Mouse (Mus musculus): ENCODE measurements around the gene Rasal3. TPM values are rescaled to one million over a fixed set of nuclear protein-coding genes. Genes with fewer than 3 reads are reported as not detected.
A peak's percentile ranks its signal among the peaks of the same experiment; 100 is the strongest.

Rasal3 gene
- polyA plus RNA-seq, 1 experiment from 2014 or later, result 0.62 TPM

DNA sequence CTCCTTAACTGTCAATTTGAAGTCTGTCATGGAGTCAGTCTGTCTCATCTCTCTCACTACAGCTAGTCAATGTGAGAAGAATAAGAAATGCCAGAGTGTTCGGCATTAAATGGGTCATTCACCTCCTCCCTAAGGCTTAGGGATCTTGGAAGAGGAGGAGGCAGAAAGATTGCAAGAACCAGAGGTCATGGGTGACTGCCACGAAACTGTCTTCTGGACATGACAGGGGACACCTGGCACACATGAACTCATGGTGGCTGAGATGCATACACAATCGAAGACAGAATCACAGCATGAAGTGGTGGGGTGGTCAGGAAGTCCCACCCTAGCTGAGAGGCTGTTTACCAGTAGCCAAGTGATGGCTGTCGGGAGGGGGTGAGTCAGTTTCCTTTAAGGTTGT lies 30.9 kb upstream of the Rasal3 start:
- no peak overlapping the region for H3K4me2 ChIP-seq (replicated peaks)
- DNase-seq (ENCODE audit: low spot score) (no peak), ATAC-seq (ENCODE audit: low FRiP score) (no peak)
- H3K27ac ChIP-seq, result no peak overlapping the region
- no peak overlapping the region for H3K4me3 ChIP-seq (replicated peaks; ENCODE audit: low read length)
- WGBS, result 75% methylated on average over 4 of the region's 4 CpGs
- no peaks in the 10 kb centered on the region for H3K27me3 ChIP-seq (ENCODE audit: control insufficient read depth, insufficient read depth, low read length)
- no peaks in the 10 kb centered on the region for H3K4me1 ChIP-seq (replicated peaks; ENCODE audit: control insufficient read depth, insufficient read depth, low read length)
- H3K36me3 ChIP-seq (replicated peaks; ENCODE audit: control insufficient read depth, insufficient read depth), result no peaks in the 10 kb centered on the region
- H3K9me3 ChIP-seq (ENCODE audit: control insufficient read depth, low read length), result no peaks in the 10 kb centered on the region
- H3K9ac ChIP-seq, result no peak overlapping the region

- ATAC-seq (ENCODE audit: low FRiP score), result no peak
- no peak overlapping the region for H3K9ac ChIP-seq
- 56% methylated on average over 3 of the region's 3 CpGs for WGBS
- no peaks in the 10 kb centered on the region for H3K9me3 ChIP-seq (ENCODE audit: control insufficient read depth, low read length)
- H3K27ac ChIP-seq, result no peak overlapping the region
- H3K27me3 ChIP-seq (ENCODE audit: control insufficient read depth, insufficient read depth, low read length), result no peaks in the 10 kb centered on the region
- no peaks in the 10 kb centered on the region for H3K4me1 ChIP-seq (replicated peaks; ENCODE audit: control insufficient read depth, insufficient read depth, low read length)
- DNase-seq (ENCODE audit: low spot score), result peak; percentile 33
- H3K36me3 ChIP-seq (replicated peaks; ENCODE audit: control insufficient read depth, insufficient read depth), result no peaks in the 10 kb centered on the region
- H3K4me3 ChIP-seq (replicated peaks; ENCODE audit: low read length), result no peak overlapping the region
- H3K4me2 ChIP-seq (replicated peaks), result no peak overlapping the region
Observed at GRCm38 (mm10) chr17:32431972-32432371, 28.6 kb upstream of the Rasal3 start.

DNA sequence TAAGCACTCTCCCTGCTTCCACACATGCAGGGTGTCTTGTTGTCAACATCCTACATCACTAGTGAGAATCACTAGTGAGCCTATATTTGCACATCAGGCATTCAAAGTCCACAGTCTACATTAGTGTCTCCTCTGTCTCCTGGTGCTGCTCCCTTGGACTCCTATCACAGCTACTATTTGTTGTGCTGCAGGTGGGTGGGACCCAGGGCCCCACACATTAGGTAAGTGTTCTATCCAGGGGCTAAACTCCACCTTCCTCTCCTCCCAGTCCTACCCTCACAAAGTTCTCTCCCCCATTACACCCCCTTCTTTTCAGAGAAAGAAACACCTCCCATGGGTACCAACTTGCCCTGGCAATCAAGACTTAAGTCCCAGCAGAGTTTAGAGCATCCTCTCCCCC lies 23.2 kb upstream of the Rasal3 start:
- no peaks in the 10 kb centered on the region for H3K27me3 ChIP-seq (ENCODE audit: control insufficient read depth, insufficient read depth, low read length)
- no peak overlapping the region for H3K27ac ChIP-seq
- no peak overlapping the region for H3K9ac ChIP-seq
- H3K4me1 ChIP-seq (replicated peaks; ENCODE audit: control insufficient read depth, insufficient read depth, low read length), result no peaks in the 10 kb centered on the region
- H3K4me3 ChIP-seq (replicated peaks; ENCODE audit: low read length), result no peak overlapping the region
- H3K4me2 ChIP-seq (replicated peaks), result no peak overlapping the region
- ATAC-seq (ENCODE audit: low FRiP score) (no peak), DNase-seq (ENCODE audit: low spot score) (no peak)
- no peaks in the 10 kb centered on the region for H3K9me3 ChIP-seq (ENCODE audit: control insufficient read depth, low read length)
- H3K36me3 ChIP-seq (replicated peaks; ENCODE audit: control insufficient read depth, insufficient read depth), result no peaks in the 10 kb centered on the region

DNA sequence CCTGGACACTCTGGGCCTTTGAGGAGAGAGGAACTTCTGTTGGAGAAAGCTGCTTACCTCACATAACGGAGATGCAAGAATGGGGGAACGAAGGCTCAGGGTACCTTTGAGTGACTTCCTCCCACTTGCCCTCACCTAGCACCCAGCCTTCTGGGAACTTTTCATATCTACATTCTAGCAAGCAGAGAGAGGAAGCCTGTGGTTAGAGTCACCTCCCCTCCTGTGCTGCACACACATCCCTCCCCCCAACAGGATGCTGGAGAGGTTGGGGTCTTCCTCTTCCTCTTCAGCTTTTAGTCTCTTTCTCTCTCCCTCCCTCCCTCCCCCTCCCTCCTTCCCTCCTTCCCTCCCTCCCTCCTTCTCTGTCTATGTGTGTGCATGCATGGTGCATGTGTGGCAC lies 20.7 kb upstream of the Rasal3 start, which contains the start of gene Pglyrp2:
Gene Pglyrp2 (minus strand): TSS at position 134 of the 400 bp plus-strand sequence.
- no peak within 1 kb of the TSS for H3K9ac ChIP-seq

GRCm38 (mm10) chr17:32420781-32421180 lies 17.4 kb upstream of the Rasal3 start:
- H3K27me3 ChIP-seq (ENCODE audit: control insufficient read depth, insufficient read depth, low read length), result 0 out of 2 replicates have a peak, but pooled peaks cover 7% of the 10 kb centered on the region
- H3K9me3 ChIP-seq (ENCODE audit: control insufficient read depth, low read length), result no peaks in the 10 kb centered on the region
- no peaks in the 10 kb centered on the region for H3K4me1 ChIP-seq (replicated peaks; ENCODE audit: control insufficient read depth, insufficient read depth, low read length)
- H3K27ac ChIP-seq, result no peak overlapping the region
- DNase-seq (ENCODE audit: low spot score), result no peak
- H3K4me2 ChIP-seq (replicated peaks), result no peak overlapping the region
- WGBS, result 86% methylated on average over 8 of the region's 8 CpGs
- H3K36me3 ChIP-seq (replicated peaks; ENCODE audit: control insufficient read depth, insufficient read depth), result no peaks in the 10 kb centered on the region
- ATAC-seq (ENCODE audit: low FRiP score), result no peak
- no peak overlapping the region for H3K9ac ChIP-seq
- H3K4me3 ChIP-seq (replicated peaks; ENCODE audit: low read length), result no peak overlapping the region

More for the DNA sequence above, 20.7 kb upstream of the Rasal3 start, which contains the start of gene Pglyrp2:
- DNase-seq (ENCODE audit: low spot score), result no peak
- Histone ChIP-seq H3K27me3 (ENCODE audit: control insufficient read depth, insufficient read depth, low read length) (no peaks in the 10 kb centered on the region), H3K4me1 (replicated peaks; ENCODE audit: control insufficient read depth, insufficient read depth, low read length) (no peaks in the 10 kb centered on the region), H3K36me3 (replicated peaks; ENCODE audit: control insufficient read depth, insufficient read depth) (no peaks in the 10 kb centered on the region), H3K9me3 (ENCODE audit: control insufficient read depth, low read length) (no peaks in the 10 kb centered on the region), H3K27ac (no peak within 1 kb of the TSS), H3K4me2 (replicated peaks) (no peak within 1 kb of the TSS), H3K4me3 (replicated peaks; ENCODE audit: low read length) (no peak within 1 kb of the TSS)
- no peak for ATAC-seq (ENCODE audit: low FRiP score)
- 86% methylated on average over 2 of the region's 2 CpGs for WGBS

- H3K9ac ChIP-seq, result no peak overlapping the region
- DNase-seq (ENCODE audit: low spot score) (no peak), ATAC-seq (ENCODE audit: low FRiP score) (no peak)
- H3K36me3 ChIP-seq (replicated peaks; ENCODE audit: control insufficient read depth, insufficient read depth), result no peaks in the 10 kb centered on the region
- no peak overlapping the region for H3K27ac ChIP-seq
- no peak overlapping the region for H3K4me3 ChIP-seq (replicated peaks; ENCODE audit: low read length)
- no peaks in the 10 kb centered on the region for H3K9me3 ChIP-seq (ENCODE audit: control insufficient read depth, low read length)
- H3K4me1 ChIP-seq (replicated peaks; ENCODE audit: control insufficient read depth, insufficient read depth, low read length), result no peaks in the 10 kb centered on the region
- no peak overlapping the region for H3K4me2 ChIP-seq (replicated peaks)
- peaks cover 14% of the 10 kb centered on the region; the same call in 1 of the 2 replicates for H3K27me3 ChIP-seq (ENCODE audit: control insufficient read depth, insufficient read depth, low read length)
- WGBS, result 69% methylated on average over 2 of the region's 2 CpGs
Observed at GRCm38 (mm10) chr17:32419989-32420388, 16.6 kb upstream of the Rasal3 start.

- H3K36me3 ChIP-seq (replicated peaks; ENCODE audit: control insufficient read depth, insufficient read depth), result no peaks in the 10 kb centered on the region
- H3K9me3 ChIP-seq (ENCODE audit: control insufficient read depth, low read length), result no peaks in the 10 kb centered on the region
- ATAC-seq (ENCODE audit: low FRiP score) (no peak), DNase-seq (ENCODE audit: low spot score) (no peak)
- H3K27me3 ChIP-seq (ENCODE audit: control insufficient read depth, insufficient read depth, low read length), result peaks cover 16% of the 10 kb centered on the region; the same call in 1 of the 2 replicates
- H3K4me2 ChIP-seq (replicated peaks), result no peak overlapping the region
- WGBS, result 95% methylated on average over 14 of the region's 14 CpGs
- no peak overlapping the region for H3K4me3 ChIP-seq (replicated peaks; ENCODE audit: low read length)
- no peak overlapping the region for H3K27ac ChIP-seq
- no peak overlapping the region for H3K9ac ChIP-seq
- H3K4me1 ChIP-seq (replicated peaks; ENCODE audit: control insufficient read depth, insufficient read depth, low read length), result no peaks in the 10 kb centered on the region
Observed at GRCm38 (mm10) chr17:32416771-32417170, 13.4 kb upstream of the Rasal3 start.

- peaks cover 16% of the 10 kb centered on the region; the same call in 1 of the 2 replicates for H3K27me3 ChIP-seq (ENCODE audit: control insufficient read depth, insufficient read depth, low read length)
- H3K4me2 ChIP-seq (replicated peaks), result no peak overlapping the region
- ATAC-seq (ENCODE audit: low FRiP score) (no peak), DNase-seq (ENCODE audit: low spot score) (no peak)
- no peak overlapping the region for H3K9ac ChIP-seq
- H3K27ac ChIP-seq, result no peak overlapping the region
- no peaks in the 10 kb centered on the region for H3K4me1 ChIP-seq (replicated peaks; ENCODE audit: control insufficient read depth, insufficient read depth, low read length)
- no peaks in the 10 kb centered on the region for H3K9me3 ChIP-seq (ENCODE audit: control insufficient read depth, low read length)
- WGBS, result 47% methylated on average over 24 of the region's 24 CpGs
- no peak overlapping the region for H3K4me3 ChIP-seq (replicated peaks; ENCODE audit: low read length)
- H3K36me3 ChIP-seq (replicated peaks; ENCODE audit: control insufficient read depth, insufficient read depth), result no peaks in the 10 kb centered on the region
Observed at GRCm38 (mm10) chr17:32415417-32416020, 12.1 kb upstream of the Rasal3 start.

DNA sequence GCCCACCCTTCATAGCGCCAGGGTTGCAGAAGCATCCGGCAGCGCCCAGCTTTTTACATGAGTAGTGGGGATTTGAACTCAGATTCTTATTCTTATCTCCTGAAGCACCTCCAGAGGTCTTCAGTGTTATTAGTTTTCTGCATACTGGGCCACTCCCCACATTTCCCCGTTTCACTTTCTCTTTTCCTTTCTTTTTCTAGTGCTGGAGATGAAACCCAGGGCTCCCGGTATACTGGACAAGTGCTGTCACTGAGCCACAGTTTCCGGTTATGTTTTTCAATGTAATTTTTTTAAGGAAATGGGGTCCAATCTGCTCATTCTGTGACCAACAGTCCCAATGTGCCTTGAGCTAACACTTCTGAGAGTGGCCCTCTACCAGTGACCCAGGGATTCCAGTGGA lies 8.5 kb upstream of the Rasal3 start:
- Histone ChIP-seq H3K27ac (no peak overlapping the region), H3K4me3 (replicated peaks; ENCODE audit: low read length) (no peak overlapping the region), H3K4me2 (replicated peaks) (no peak overlapping the region), H3K36me3 (replicated peaks; ENCODE audit: control insufficient read depth, insufficient read depth) (no peaks in the 10 kb centered on the region), H3K27me3 (ENCODE audit: control insufficient read depth, insufficient read depth, low read length) (peaks cover 15% of the 10 kb centered on the region; the same call in 1 of the 2 replicates), H3K9me3 (ENCODE audit: control insufficient read depth, low read length) (no peaks in the 10 kb centered on the region), H3K9ac (no peak overlapping the region), H3K4me1 (replicated peaks; ENCODE audit: control insufficient read depth, insufficient read depth, low read length) (no peaks in the 10 kb centered on the region)
- WGBS, result 88% methylated on average over 6 of the region's 6 CpGs
- no peak for ATAC-seq (ENCODE audit: low FRiP score)
- DNase-seq (ENCODE audit: low spot score), result no peak

DNA sequence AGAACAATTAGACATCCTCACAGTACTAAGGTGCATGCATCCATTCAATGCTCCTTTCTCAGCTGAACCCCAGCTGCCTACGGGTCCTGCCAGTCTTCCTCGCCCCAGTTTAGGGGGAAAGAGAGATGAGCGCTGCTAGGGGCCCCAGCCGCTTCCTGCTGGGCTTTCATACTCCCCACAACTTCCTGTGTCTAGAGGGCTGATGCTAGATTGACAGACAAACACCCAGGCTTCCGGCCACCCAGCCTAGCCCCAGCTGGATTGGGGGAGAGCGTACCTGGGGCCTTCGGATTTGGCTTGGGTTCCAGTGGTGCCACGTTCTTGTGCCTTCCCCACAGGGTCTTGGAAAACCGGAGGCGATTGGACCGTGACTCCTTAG lies 615 bp downstream of the Rasal3 start:
- Histone ChIP-seq H3K27ac (no peak overlapping the region), H3K9me3 (ENCODE audit: control insufficient read depth, low read length) (no peaks in the 10 kb centered on the region), H3K4me2 (replicated peaks) (no peak overlapping the region), H3K4me3 (replicated peaks; ENCODE audit: low read length) (no peak overlapping the region), H3K27me3 (ENCODE audit: control insufficient read depth, insufficient read depth, low read length) (peaks cover 17% of the 10 kb centered on the region), H3K9ac (no peak overlapping the region), H3K4me1 (replicated peaks; ENCODE audit: control insufficient read depth, insufficient read depth, low read length) (no peaks in the 10 kb centered on the region), H3K36me3 (replicated peaks; ENCODE audit: control insufficient read depth, insufficient read depth) (no peaks in the 10 kb centered on the region)
- DNase-seq (ENCODE audit: low spot score) (no peak), ATAC-seq (ENCODE audit: low FRiP score) (no peak)
- 73% methylated on average over 11 of the region's 11 CpGs for WGBS
